Mouse (Mus musculus) heart, postnatal 0 days (tissue): Measurements from ENCODE around the gene Mroh2b.

Experiments
- CTCF ChIP-seq: IDR thresholded peaks from 2 replicates; pipeline ENCODE4 v1.5.1; 2016; ENCODE audit warnings: antibody characterized with exemption, control low read depth, low read depth
- EP300 ChIP-seq: IDR thresholded peaks from 2 replicates; pipeline ENCODE4 v1.6.1; 2016; ENCODE audit warnings: antibody characterized with exemption, low read depth

DNA sequence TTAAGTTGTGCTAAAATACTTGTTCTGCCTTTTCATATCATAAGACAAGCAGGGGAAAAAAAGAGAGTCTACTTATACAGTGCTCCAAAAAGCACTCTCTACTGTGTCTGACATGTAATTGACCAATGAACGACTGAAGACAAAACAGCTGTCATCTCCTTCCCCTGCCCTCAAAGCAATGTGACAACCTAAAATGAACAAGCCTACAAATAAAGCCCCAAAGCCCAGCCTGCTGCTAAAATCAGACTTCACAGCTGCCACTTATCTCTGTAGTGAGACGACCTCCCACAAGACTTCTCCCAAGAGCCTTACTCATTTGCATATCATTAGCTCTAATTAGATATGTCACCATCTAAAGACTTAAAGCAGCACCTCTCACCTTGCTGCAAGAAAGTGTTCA lies 104.4 kb downstream of the Mroh2b start:
- TF ChIP-seq CTCF (no peak), EP300 (no peak)
